Mouse (Mus musculus): ENCODE measurements at regions not wholly inside any gene's neighbourhood (a gene's known extent, or its start where the extent isn't known, plus 50 kb on each side); places are given as distances from the start of the nearest gene placed in this dataset.
"Not testable (repeated sequence)": the region's sequence is repeated elsewhere in the genome, so short reads cannot be mapped to it uniquely, and the experiment has no call there.

- not testable (repeated sequence) for DNase-seq
Measured at GRCm38 (mm10) chr10:6598586-6598985, 159.7 kb upstream of the Oprm1 start.

GRCm38 (mm10) chr10:6647576-6647975 is 110.7 kb upstream of the Oprm1 start:
- DNase-seq = peak; percentile 13

- peak; percentile 12 for DNase-seq
Measured at GRCm38 (mm10) chr10:6685308-6686080, 72.8 kb upstream of the Oprm1 start.

- DNase-seq = no peak
Measured at GRCm38 (mm10) chr10:6686081-6686474, 72.2 kb upstream of the Oprm1 start.

Measured in layer of hippocampus, adult 9-11 months (tissue).